In genomic region chr4:135018018-135018417, GRCm38 (mm10) we compare ENCODE assay signal across 8 mouse cellular contexts.
DNase-seq lines count a peak whose midpoint lies in the region; ATAC-seq and TF ChIP-seq lines count a peak whose summit lies in the region.

No protein-coding gene starts in this region.

- 24% methylated on average over 8 of the region's 8 CpGs for WGBS in midbrain, embryonic 11.5 days
- 24% methylated on average over 8 of the region's 8 CpGs for WGBS in midbrain, embryonic 15.5 days
- 17% methylated on average over 8 of the region's 8 CpGs for WGBS in lung, embryonic 14.5 days

- DNase-seq in midbrain, embryonic 11.5 days (ENCODE audit: low spot score, missing footprints): peak; percentile 85
- peak; percentile 42 for DNase-seq in adipocyte (ENCODE audit: low spot score)
- peak; percentile 58 for DNase-seq in embryo, embryonic 11 days
- peak; percentile 24 for DNase-seq in hindlimb bud, embryonic 11.5 days (ENCODE audit: extremely low spot score, low read depth, low spot score)
- DNase-seq in lung, embryonic 14.5 days: peak; percentile 83
- peak; percentile 48 to 76 for DNase-seq in spleen, postnatal 10 days (ENCODE audit: low spot score in 2 of 2)
- DNase-seq in cerebellum, postnatal 4 days (ENCODE audit: low spot score in 2 of 2): no peak

- H3K4me1 ChIP-seq in midbrain, embryonic 11.5 days (ENCODE audit: control insufficient read depth, insufficient read depth, low read length): no peaks in the 10 kb centered on the region
- H3K4me1 ChIP-seq in midbrain, embryonic 15.5 days: no peaks in the 10 kb centered on the region
- H3K4me1 ChIP-seq in lung, embryonic 14.5 days (ENCODE audit: insufficient read depth): no peaks in the 10 kb centered on the region

- peak; percentile 89 for TF ChIP-seq CTCF in lung, embryonic 14.5 days (IDR thresholded peaks at IDR 0.05; ENCODE audit: low read depth)

- no peak for ATAC-seq in midbrain, embryonic 11.5 days (ENCODE audit: low FRiP score)
- no peak for ATAC-seq in midbrain, embryonic 15.5 days (replicated peaks)
- ATAC-seq in lung, embryonic 14.5 days (ENCODE audit: insufficient read depth): no peak

- H3K36me3 ChIP-seq in midbrain, embryonic 11.5 days (ENCODE audit: control insufficient read depth, insufficient read depth, low read length): no peaks in the 10 kb centered on the region
- H3K36me3 ChIP-seq in midbrain, embryonic 15.5 days (replicated peaks): no peaks in the 10 kb centered on the region
- H3K36me3 ChIP-seq in lung, embryonic 14.5 days (ENCODE audit: insufficient read depth): no peaks in the 10 kb centered on the region

- no peaks in the 10 kb centered on the region for H3K9me3 ChIP-seq in midbrain, embryonic 11.5 days (ENCODE audit: control insufficient read depth, low read length)
- H3K9me3 ChIP-seq in midbrain, embryonic 15.5 days: no peaks in the 10 kb centered on the region
- peaks cover 3% of the 10 kb centered on the region; the same call in 1 of the 2 replicates for H3K9me3 ChIP-seq in lung, embryonic 14.5 days (ENCODE audit: low read depth, low read length)

- H3K4me2 ChIP-seq in midbrain, embryonic 11.5 days: no peak overlapping the region
- no peak overlapping the region for H3K4me2 ChIP-seq in midbrain, embryonic 15.5 days
- no peak overlapping the region for H3K4me2 ChIP-seq in lung, embryonic 14.5 days

- no peaks in the 10 kb centered on the region; the same call in 1 of the 2 replicates for H3K27me3 ChIP-seq in midbrain, embryonic 11.5 days (ENCODE audit: control insufficient read depth, insufficient read depth, low read length)
- no peaks in the 10 kb centered on the region for H3K27me3 ChIP-seq in midbrain, embryonic 15.5 days (replicated peaks)
- H3K27me3 ChIP-seq in lung, embryonic 14.5 days (ENCODE audit: insufficient read depth, low read length): no peaks in the 10 kb centered on the region

- H3K27ac ChIP-seq in midbrain, embryonic 11.5 days (ENCODE audit: low read depth, low read length): no peak overlapping the region
- no peak overlapping the region for H3K27ac ChIP-seq in midbrain, embryonic 15.5 days
- H3K27ac ChIP-seq in lung, embryonic 14.5 days (ENCODE audit: low read depth): no peak overlapping the region

- no peak overlapping the region for H3K9ac ChIP-seq in midbrain, embryonic 11.5 days (ENCODE audit: low read length)
- H3K9ac ChIP-seq in midbrain, embryonic 15.5 days: no peak overlapping the region
- no peak overlapping the region for H3K9ac ChIP-seq in lung, embryonic 14.5 days

- H3K4me3 ChIP-seq in midbrain, embryonic 11.5 days (ENCODE audit: low read depth, low read length): no peak overlapping the region
- no peak overlapping the region for H3K4me3 ChIP-seq in midbrain, embryonic 15.5 days
- H3K4me3 ChIP-seq in lung, embryonic 14.5 days (ENCODE audit: low read depth, low read length): no peak overlapping the region

Comparison
In these comparisons a context has a peak if more than half of its experiments do, and no peak if none do; other contexts are left out.
1. DNase-seq: peak in midbrain, embryonic 11.5 days (single experiment), adipocyte (single experiment), embryo, embryonic 11 days (single experiment), hindlimb bud, embryonic 11.5 days (single experiment), lung, embryonic 14.5 days (single experiment) and spleen, postnatal 10 days (2 of 2); none in cerebellum, postnatal 4 days (0 of 2).